Mouse (Mus musculus) small intestine, adult 2 months (tissue): ENCODE data around the gene Tmem107.

Experiments
- CTCF ChIP-seq: fragments of 200-500 bp; IDR thresholded peaks from 2 replicates; pipeline ENCODE4 v1.5.1; 2012; ENCODE audit warnings: low read depth, mild to moderate bottlenecking, control low read depth, inconsistent platforms, low read length, moderate library complexity, mixed read lengths; ENCODE audit not compliant: insufficient replicate concordance, insufficient read length; ENCODE audit errors: extremely low read depth
- POLR2A ChIP-seq: fragments of 200-500 bp; IDR thresholded peaks from 2 replicates; pipeline ENCODE4 v1.6.1; 2012; ENCODE audit warnings: low read depth, mild to moderate bottlenecking, control low read depth, inconsistent platforms, low read length, moderate library complexity

DNA sequence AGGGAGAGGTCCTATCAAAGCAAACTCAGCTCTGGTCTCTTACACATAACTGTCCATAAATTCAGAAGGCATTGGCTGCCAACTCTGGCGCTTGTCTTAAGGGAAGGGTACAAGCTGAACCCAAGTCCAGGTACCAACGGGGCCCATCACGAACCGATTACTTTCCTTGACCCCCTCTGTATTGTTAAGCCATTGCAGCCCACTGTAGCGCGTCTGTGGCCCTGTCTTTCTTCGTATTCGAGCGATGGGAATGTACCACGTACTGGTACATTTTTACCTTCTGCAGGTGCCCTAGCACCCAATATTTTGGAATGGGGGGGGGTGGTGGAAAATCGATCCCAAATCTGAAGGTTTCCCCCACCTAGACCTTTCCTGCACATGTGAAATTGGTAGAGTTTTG lies 1.6 kb downstream of the Tmem107 start:
- TF ChIP-seq POLR2A (no peak), CTCF (no peak)
